Mouse (Mus musculus) thymus, adult 2 months (tissue): ENCODE measurements around the gene Klrb1c.

Experiments used
- CTCF ChIP-seq: fragments of 200-500 bp; IDR thresholded peaks from 2 replicates; pipeline ENCODE4 v1.5.1; 2012; ENCODE audit warnings: mild to moderate bottlenecking, control low read depth, low read length, moderate library complexity, borderline replicate concordance; ENCODE audit not compliant: control insufficient read depth, poor library complexity, insufficient read depth; ENCODE audit errors: extremely low read depth
- POLR2A ChIP-seq: fragments of 200-500 bp; IDR thresholded peaks from 2 replicates; pipeline ENCODE4 v1.6.1; 2012; ENCODE audit warnings: mild to moderate bottlenecking, low read length, control low read depth, moderate library complexity; ENCODE audit not compliant: control insufficient read depth, poor library complexity, insufficient read depth; ENCODE audit errors: extremely low read depth

DNA sequence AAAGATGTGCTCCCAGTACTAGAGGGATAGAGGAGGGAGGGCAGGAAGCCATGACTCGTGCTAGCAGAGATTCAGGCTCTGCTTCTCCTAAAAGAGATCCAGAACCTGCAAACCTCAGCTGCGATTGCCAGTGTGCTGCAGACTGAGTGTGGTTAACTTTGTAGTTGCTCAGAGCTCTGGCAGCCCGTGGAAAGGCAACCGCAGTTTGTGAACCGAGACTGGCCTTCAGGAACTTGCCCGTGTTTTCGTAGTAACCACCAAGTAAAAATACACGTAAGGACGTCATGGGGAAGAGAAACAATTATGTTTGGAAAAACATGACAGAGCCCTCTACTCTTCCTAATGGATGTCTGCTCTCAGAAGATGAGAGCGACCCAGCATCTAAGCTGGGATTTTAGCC lies 44.0 kb upstream of the Klrb1c start:
- TF ChIP-seq CTCF (no peak), POLR2A (no peak)
